Mouse (Mus musculus): ENCODE measurements around the gene Igf1.

DNA sequence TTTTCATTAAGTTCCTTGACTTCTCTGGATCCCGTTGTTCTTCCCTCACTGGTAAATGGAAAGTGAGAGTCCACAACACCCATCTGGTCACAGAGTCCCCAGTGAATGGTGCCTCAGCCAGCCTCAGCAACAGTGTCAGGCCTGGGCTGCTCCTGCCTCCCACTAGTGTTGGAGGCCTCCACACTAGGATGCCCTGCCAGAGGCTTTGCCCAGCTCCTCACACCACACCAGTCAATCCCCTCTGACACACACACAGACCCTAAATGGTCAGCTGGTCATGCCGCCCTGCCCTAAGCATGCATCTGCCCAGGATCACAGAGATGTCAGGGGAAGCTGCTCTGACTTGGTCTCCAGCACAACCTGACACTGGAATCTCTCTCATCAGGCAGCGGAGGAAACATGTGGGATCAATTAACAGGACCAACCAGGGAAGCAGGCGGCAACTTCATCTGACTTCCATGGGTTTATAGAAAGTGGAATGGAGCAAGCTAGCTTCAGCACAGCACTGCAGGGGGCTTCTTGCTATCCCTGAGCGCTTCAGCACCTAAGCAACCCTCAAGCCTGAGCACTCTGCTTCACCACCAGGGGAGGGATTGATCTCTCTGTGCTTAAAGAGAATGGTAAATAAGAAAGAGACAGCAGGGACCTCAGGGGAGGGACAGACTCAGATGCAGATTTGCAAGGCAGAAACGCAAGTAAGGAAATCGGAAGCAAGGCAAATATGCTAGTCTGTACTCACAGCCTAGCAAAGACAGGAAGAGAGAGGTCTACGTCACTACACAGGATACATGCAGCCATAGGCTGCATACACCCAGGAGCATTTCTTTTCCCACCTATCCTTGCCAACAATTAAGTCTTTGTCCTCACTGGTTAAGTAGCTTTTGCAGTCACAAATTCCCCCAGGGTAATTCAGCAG lies 45.6 kb upstream of the Igf1 start:
- no peak for TF ChIP-seq POLR2A (IDR thresholded peaks at IDR 0.05; ENCODE audit: extremely low read depth, insufficient read depth, low read length)
- no peak for TF ChIP-seq CTCF (IDR thresholded peaks at IDR 0.05; ENCODE audit: low read depth, low read length)
